Comparison of ENCODE assay signal across 8 mouse cellular contexts in genomic region chr15:32244956-32245836, GRCm38 (mm10). TPM values are rescaled to one million over a fixed set of nuclear protein-coding genes. Genes with fewer than 3 reads are reported as not detected.
DNase-seq lines count a peak whose midpoint lies in the region; ATAC-seq and TF ChIP-seq lines count a peak whose summit lies in the region.

No protein-coding gene starts in this region.

- peaks cover 11% of the 10 kb centered on the region for H3K36me3 ChIP-seq in lung, embryonic 14.5 days (ENCODE audit: insufficient read depth)
- 0 out of 2 replicates have a peak, but pooled peaks cover 4% of the 10 kb centered on the region for H3K36me3 ChIP-seq in forebrain, embryonic 12.5 days (replicated peaks)
- H3K36me3 ChIP-seq in hindbrain, embryonic 13.5 days, result no peaks in the 10 kb centered on the region
- peaks cover 15% of the 10 kb centered on the region for H3K36me3 ChIP-seq in limb, embryonic 14.5 days (ENCODE audit: control insufficient read depth, insufficient read depth, low read length)

- H3K9me3 ChIP-seq in lung, embryonic 14.5 days (ENCODE audit: low read depth, low read length), result no peaks in the 10 kb centered on the region
- no peaks in the 10 kb centered on the region for H3K9me3 ChIP-seq in forebrain, embryonic 12.5 days
- no peaks in the 10 kb centered on the region for H3K9me3 ChIP-seq in hindbrain, embryonic 13.5 days
- no peaks in the 10 kb centered on the region for H3K9me3 ChIP-seq in limb, embryonic 14.5 days (ENCODE audit: control insufficient read depth, low read length)

- H3K27me3 ChIP-seq in lung, embryonic 14.5 days (ENCODE audit: insufficient read depth, low read length), result no peaks in the 10 kb centered on the region
- no peaks in the 10 kb centered on the region for H3K27me3 ChIP-seq in forebrain, embryonic 12.5 days
- peaks cover 11% of the 10 kb centered on the region; the same call in 1 of the 2 replicates for H3K27me3 ChIP-seq in hindbrain, embryonic 13.5 days
- no peaks in the 10 kb centered on the region for H3K27me3 ChIP-seq in limb, embryonic 14.5 days (ENCODE audit: control insufficient read depth, insufficient read depth, low read length)

- peak; percentile 67 for ATAC-seq in lung, embryonic 14.5 days (ENCODE audit: insufficient read depth)
- ATAC-seq in forebrain, embryonic 12.5 days (ENCODE audit: low FRiP score), result peak; percentile 74
- peak; percentile 76 for ATAC-seq in hindbrain, embryonic 13.5 days (ENCODE audit: low FRiP score)
- ATAC-seq in limb, embryonic 14.5 days (ENCODE audit: low FRiP score, low read depth), result peak; percentile 50

- H3K4me1 ChIP-seq in lung, embryonic 14.5 days (ENCODE audit: insufficient read depth), result 0 out of 2 replicates have a peak, but pooled peaks cover 4% of the 10 kb centered on the region
- H3K4me1 ChIP-seq in brown adipose tissue, adult 24 weeks (ENCODE audit: control insufficient read depth, insufficient read depth, insufficient read length, low read length), result no peaks in the 10 kb centered on the region
- H3K4me1 ChIP-seq in forebrain, embryonic 12.5 days, result peaks cover 20% of the 10 kb centered on the region
- H3K4me1 ChIP-seq in hindbrain, embryonic 13.5 days (replicated peaks), result peaks cover 19% of the 10 kb centered on the region
- H3K4me1 ChIP-seq in limb, embryonic 14.5 days (ENCODE audit: control insufficient read depth, insufficient read depth, low read length), result peaks cover 10% of the 10 kb centered on the region

- TF ChIP-seq POLR2A in limb, embryonic 14.5 days (IDR thresholded peaks at IDR 0.05; ENCODE audit: borderline replicate concordance, extremely low read depth, insufficient read depth, insufficient read length), result no peak

- under 1% methylated on average over 52 of the region's 52 CpGs for WGBS in lung, embryonic 14.5 days
- under 1% methylated on average over 52 of the region's 52 CpGs for WGBS in forebrain, embryonic 12.5 days
- under 1% methylated on average over 52 of the region's 52 CpGs for WGBS in hindbrain, embryonic 13.5 days
- under 1% methylated on average over 51 of the region's 52 CpGs for WGBS in limb, embryonic 14.5 days

- H3K4me2 ChIP-seq in lung, embryonic 14.5 days, result peak overlapping the region; percentile 95
- peak overlapping the region; percentile 99 for H3K4me2 ChIP-seq in forebrain, embryonic 12.5 days
- H3K4me2 ChIP-seq in hindbrain, embryonic 13.5 days, result peak overlapping the region; percentile 99
- H3K4me2 ChIP-seq in limb, embryonic 14.5 days (replicated peaks; ENCODE audit: low read depth, low read length, severe bottlenecking), result peak overlapping the region; percentile 87

- TF ChIP-seq CTCF in lung, embryonic 14.5 days (IDR thresholded peaks at IDR 0.05; ENCODE audit: low read depth), result peak; percentile 20

- H3K9ac ChIP-seq in lung, embryonic 14.5 days, result peak overlapping the region; percentile 69
- H3K9ac ChIP-seq in forebrain, embryonic 12.5 days, result peak overlapping the region; percentile 68
- peak overlapping the region; percentile 75 for H3K9ac ChIP-seq in hindbrain, embryonic 13.5 days
- peak overlapping the region; percentile 70 for H3K9ac ChIP-seq in limb, embryonic 14.5 days (ENCODE audit: low read depth, low read length, severe bottlenecking)

- peak; percentile 58 for DNase-seq in lung, embryonic 14.5 days
- no peak for DNase-seq in lung, adult 18-20 months
- DNase-seq in limb, embryonic 14.5 days (ENCODE audit: low spot score), result peak; percentile 31
- DNase-seq in neural tube, embryonic 10.5 days (ENCODE audit: extremely low spot score, low spot score), result peak; percentile 77
- no peak for DNase-seq in natural killer cell, adult 2 months (ENCODE audit: low spot score in 2 of 2)

- H3K27ac ChIP-seq in lung, embryonic 14.5 days (ENCODE audit: low read depth), result peak overlapping the region; percentile 40; the same call in 1 of the 2 replicates
- H3K27ac ChIP-seq in brown adipose tissue, adult 24 weeks (replicated peaks; ENCODE audit: low read depth, low read length), result no peak overlapping the region
- no peak overlapping the region for H3K27ac ChIP-seq in forebrain, embryonic 12.5 days
- H3K27ac ChIP-seq in hindbrain, embryonic 13.5 days, result peak overlapping the region; percentile 30; the same call in 1 of the 2 replicates
- peak overlapping the region; percentile 82 for H3K27ac ChIP-seq in limb, embryonic 14.5 days (replicated peaks; ENCODE audit: low read depth, low read length)

- peak overlapping the region; percentile 68 for H3K4me3 ChIP-seq in lung, embryonic 14.5 days (ENCODE audit: low read depth, low read length)
- peak overlapping the region; percentile 72 for H3K4me3 ChIP-seq in brown adipose tissue, adult 24 weeks (ENCODE audit: insufficient read depth, low read depth, low read length)
- peak overlapping the region; percentile 62 for H3K4me3 ChIP-seq in forebrain, embryonic 12.5 days (replicated peaks)
- H3K4me3 ChIP-seq in hindbrain, embryonic 13.5 days, result peak overlapping the region; percentile 58
- peak overlapping the region; percentile 71 for H3K4me3 ChIP-seq in limb, embryonic 14.5 days (replicated peaks; ENCODE audit: low read length)

RNA-seq across cellular contexts. Expression of gene Sema5a, which starts 0.6 kb away (rescaled TPM):
- polyA plus RNA-seq in lung, embryonic 14.5 days (2014; fragmentation: Nextera tagmentation; extraction: Ambion mirVana), result 16.3 and 17.9 TPM in 2 replicates
- polyA plus RNA-seq in brown adipose tissue, adult 24 weeks (2012; ENCODE audit: insufficient read depth, insufficient read length, missing spikeins), result 1.3 and 1.7 TPM in 2 replicates
- 20.7 and 20.8 TPM in 2 replicates for polyA plus RNA-seq in forebrain, embryonic 12.5 days (2016; fragmentation: Nextera tagmentation; extraction: Ambion mirVana)
- 6.4 and 7.5 TPM in 2 replicates for polyA plus RNA-seq in hindbrain, embryonic 13.5 days (2015; fragmentation: Nextera tagmentation; extraction: Ambion mirVana)
- 33.0 and 38.7 TPM in 2 replicates for polyA plus RNA-seq in limb, embryonic 14.5 days (2012; rRNA removed)
- 36.6 and 42.3 TPM in 2 replicates for polyA plus RNA-seq in limb, embryonic 14.5 days (2014; fragmentation: Nextera tagmentation; extraction: Ambion mirVana)

Comparison
In these comparisons a context has a peak if more than half of its experiments do, and no peak if none do; other contexts are left out.
1. DNase-seq: peak in lung, embryonic 14.5 days (single experiment), limb, embryonic 14.5 days (single experiment) and neural tube, embryonic 10.5 days (single experiment); none in lung, adult 18-20 months (0 of 2) and natural killer cell, adult 2 months (0 of 2).
2. H3K27ac ChIP-seq: peak in lung, embryonic 14.5 days (single experiment), hindbrain, embryonic 13.5 days (single experiment) and limb, embryonic 14.5 days (single experiment); none in brown adipose tissue, adult 24 weeks (single experiment) and forebrain, embryonic 12.5 days (single experiment).
3. Peak in every context shown above with its lines, with median percentiles within 50 percentile points of each other: ATAC-seq, H3K4me2 ChIP-seq, H3K4me3 ChIP-seq and H3K9ac ChIP-seq.